Mouse (Mus musculus): ENCODE data around the gene Plscr2.

DNA sequence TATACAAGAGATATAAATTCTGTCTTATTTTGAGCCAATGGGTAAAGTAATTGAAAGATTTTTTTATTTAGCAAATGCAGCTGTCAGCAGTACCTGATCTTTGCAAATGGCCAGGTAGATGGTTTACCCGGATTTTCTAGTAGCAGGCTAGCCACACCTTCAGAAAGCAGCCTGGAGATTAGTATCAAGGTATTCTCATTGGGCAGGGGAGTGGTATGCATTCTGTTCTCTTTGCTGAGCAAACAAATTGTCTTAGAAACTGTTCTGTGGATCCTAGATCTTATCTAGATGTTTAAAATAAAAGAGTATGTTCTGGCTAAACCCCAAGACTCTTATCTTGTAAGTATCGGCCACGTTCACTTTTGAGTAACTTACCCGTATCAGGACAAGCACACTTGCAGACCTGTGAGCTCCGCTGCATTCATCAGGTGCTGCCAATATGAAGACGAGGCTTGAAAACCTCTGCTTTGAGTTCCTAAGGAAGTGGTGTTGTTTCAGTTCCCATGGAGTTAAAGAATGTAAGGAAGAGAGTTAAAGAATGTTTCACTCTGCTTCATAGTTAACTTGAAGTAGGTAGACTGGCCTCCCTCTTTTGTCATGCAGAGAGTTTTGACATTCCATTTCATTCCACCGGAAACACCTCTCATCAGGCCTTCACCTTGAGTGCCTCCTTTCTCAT lies 14.8 kb upstream of the Plscr2 start:
- TF ChIP-seq TAL1 (IDR thresholded peaks at IDR 0.05; ENCODE audit: low read length) (no peak), GATA1 (IDR thresholded peaks at IDR 0.05; ENCODE audit: low read length) (no peak)

All from erythroblast, embryonic 14.5 days (primary cell).